Mouse (Mus musculus) forebrain, embryonic 12.5 days (tissue): ENCODE measurements around the gene Arhgef38. TPM values are rescaled to one million over a fixed set of nuclear protein-coding genes. Genes with fewer than 3 reads are reported as not detected.

Experiments used
- ATAC-seq: fragments of 200-750 bp; cut with Nextera tagmentation; 2 replicates; pipeline ENCODE4 v1.8.0; 2017; ENCODE audit warnings: moderate TSS enrichment; ENCODE audit not compliant: low FRiP score
- H3K27ac ChIP-seq: fragments of 300-500 bp; sonication (generic); 2 replicates; pipeline ENCODE4 v1.5.1; 2016; ENCODE audit warnings: mild to moderate bottlenecking
- H3K27me3 ChIP-seq: fragments of 300-500 bp; sonication (generic); 2 replicates; pipeline ENCODE4 v1.6.1; 2016; ENCODE audit warnings: mild to moderate bottlenecking
- H3K36me3 ChIP-seq: fragments of 300-500 bp; sonication (generic); replicated peaks from 2 replicates; pipeline ENCODE4 v1.6.1; 2016; ENCODE audit warnings: mild to moderate bottlenecking
- H3K4me1 ChIP-seq: fragments of 300-500 bp; sonication (generic); 2 replicates; pipeline ENCODE4 v1.6.1; 2016
- H3K4me2 ChIP-seq: fragments of 300-500 bp; sonication (generic); 2 replicates; pipeline ENCODE4 v1.6.1; 2016; ENCODE audit warnings: mild to moderate bottlenecking, moderate library complexity
- H3K4me3 ChIP-seq: fragments of 300-500 bp; sonication (generic); replicated peaks from 2 replicates; pipeline ENCODE4 v1.5.1; 2016; ENCODE audit warnings: mild to moderate bottlenecking
- H3K9ac ChIP-seq: fragments of 300-500 bp; sonication (generic); 2 replicates; pipeline ENCODE4 v1.6.1; 2016; ENCODE audit warnings: mild to moderate bottlenecking
- H3K9me3 ChIP-seq: fragments of 300-500 bp; sonication (generic); 2 replicates; pipeline ENCODE4 v1.6.1; 2016
- WGBS: fragments of 180-500 bp; shearing (Covaris S2); methylation state at CpG from one replicate; pipeline ENCODE4 v1.1.7; 2016; 5-methylcytosine and 5-hydroxymethylcytosine counted together
- polyA plus RNA-seq: library from polyadenylated mRNA; unstranded; fragments of >200 nt; fragmentation: Nextera tagmentation; extraction: Ambion mirVana; gene quantifications from 2 replicates; pipeline ENCODE4 v1.2.1, GENCODE M21; 2016

Gene Arhgef38
- 0.09 and 0.10 TPM in 2 replicates for polyA plus RNA-seq

GRCm38 (mm10) chr3:133234821-133235295 lies at the start of gene Arhgef38:
Gene Arhgef38, minus strand, starts transcription at chr3:133234949.
- Histone ChIP-seq H3K9ac (no peak within 1 kb of the TSS), H3K4me2 (no peak within 1 kb of the TSS), H3K27ac (no peak within 1 kb of the TSS), H3K27me3 (no peaks in the 10 kb centered on the region; the same call in 1 of the 2 replicates), H3K4me3 (no peak within 1 kb of the TSS), H3K36me3 (no peaks in the 10 kb centered on the region), H3K9me3 (no peaks in the 10 kb centered on the region), H3K4me1 (no peaks in the 10 kb centered on the region; the same call in 1 of the 2 replicates)
- 0 out of 2 replicates have a peak, but pooled peaks have one; percentile 39 for ATAC-seq
- WGBS: 59% methylated on average over 12 of the region's 12 CpGs

GRCm38 (mm10) chr3:133271887-133272286 lies 37.1 kb upstream of the Arhgef38 start:
- H3K36me3 ChIP-seq: no peaks in the 10 kb centered on the region
- H3K27ac ChIP-seq: no peak overlapping the region
- no peaks in the 10 kb centered on the region for H3K9me3 ChIP-seq
- H3K9ac ChIP-seq: no peak overlapping the region
- WGBS: 20% methylated on average over 3 of the region's 3 CpGs
- H3K4me3 ChIP-seq: no peak overlapping the region
- no peak overlapping the region for H3K4me2 ChIP-seq
- ATAC-seq: no peak
- no peaks in the 10 kb centered on the region for H3K27me3 ChIP-seq
- no peaks in the 10 kb centered on the region for H3K4me1 ChIP-seq

- H3K36me3 ChIP-seq: no peaks in the 10 kb centered on the region
- 95% methylated on average over 2 of the region's 2 CpGs for WGBS
- no peak for ATAC-seq
These were observed 24.1 kb upstream of the Arhgef38 start for GRCm38 (mm10) chr3:133258860-133259259.

DNA sequence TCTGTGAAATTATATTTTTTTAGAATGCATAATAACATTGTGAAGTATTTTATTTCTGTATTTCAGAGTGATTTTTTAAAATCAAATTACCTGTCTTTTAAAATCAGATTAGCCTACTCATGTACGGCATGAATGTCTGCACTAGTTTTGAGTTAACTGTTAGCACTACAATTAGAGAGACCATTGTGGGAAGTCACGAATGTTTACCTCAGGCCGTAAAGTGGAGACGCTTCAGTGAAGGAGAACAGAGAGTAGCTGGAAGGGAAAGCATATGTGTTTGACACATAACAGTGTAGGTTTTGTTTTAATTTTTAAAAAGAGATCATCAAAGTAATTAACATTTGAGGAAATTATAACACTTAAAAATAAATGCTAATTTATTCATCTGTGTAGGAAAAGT lies 21.1 kb upstream of the Arhgef38 start:
- Histone ChIP-seq H3K4me2 (no peak overlapping the region), H3K4me1 (no peaks in the 10 kb centered on the region), H3K36me3 (no peaks in the 10 kb centered on the region), H3K4me3 (no peak overlapping the region), H3K27ac (no peak overlapping the region), H3K9me3 (0 out of 2 replicates have a peak, but pooled peaks cover 4% of the 10 kb centered on the region), H3K27me3 (no peaks in the 10 kb centered on the region), H3K9ac (no peak overlapping the region)
- WGBS: 81% methylated on average over 4 of the region's 4 CpGs
- ATAC-seq: no peak

More at GRCm38 (mm10) chr3:133258860-133259259, 24.1 kb upstream of the Arhgef38 start:
- H3K9ac ChIP-seq: no peak overlapping the region
- H3K4me2 ChIP-seq: no peak overlapping the region
- no peak overlapping the region for H3K4me3 ChIP-seq
- H3K27ac ChIP-seq: no peak overlapping the region
- no peaks in the 10 kb centered on the region for H3K4me1 ChIP-seq
- 0 out of 2 replicates have a peak, but pooled peaks cover 4% of the 10 kb centered on the region for H3K9me3 ChIP-seq
- H3K27me3 ChIP-seq: no peaks in the 10 kb centered on the region

GRCm38 (mm10) chr3:133244027-133244426 lies 9.3 kb upstream of the Arhgef38 start:
- WGBS: 65% methylated on average over 9 of the region's 9 CpGs
- H3K9ac ChIP-seq: no peak overlapping the region
- H3K27ac ChIP-seq: no peak overlapping the region
- peaks cover 6% of the 10 kb centered on the region; the same call in 1 of the 2 replicates for H3K4me1 ChIP-seq
- no peaks in the 10 kb centered on the region for H3K9me3 ChIP-seq
- H3K27me3 ChIP-seq: no peaks in the 10 kb centered on the region
- peak; percentile 60; the same call in 1 of the 2 replicates for ATAC-seq
- H3K4me3 ChIP-seq: no peak overlapping the region
- H3K4me2 ChIP-seq: no peak overlapping the region
- H3K36me3 ChIP-seq: no peaks in the 10 kb centered on the region

DNA sequence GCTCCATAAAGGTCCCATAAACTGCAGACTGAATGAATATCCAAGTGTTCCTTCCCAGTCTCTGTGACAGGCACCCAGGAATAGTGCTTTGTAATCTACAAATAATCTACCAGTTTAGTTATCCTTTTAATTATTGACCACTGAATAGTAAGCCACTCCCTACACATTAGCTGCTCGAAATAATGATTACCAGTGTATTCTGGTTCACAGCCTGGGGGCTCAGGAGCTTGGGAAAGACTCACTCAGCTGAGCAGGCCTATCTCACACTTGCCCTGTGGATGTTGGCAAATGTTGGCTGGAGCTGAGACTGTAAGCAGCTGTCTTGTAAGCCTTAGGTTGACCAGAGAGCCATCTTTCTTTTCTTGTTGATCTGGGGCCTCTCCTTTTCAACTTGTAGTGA lies 7.2 kb upstream of the Arhgef38 start:
- no peaks in the 10 kb centered on the region for H3K27me3 ChIP-seq
- no peak overlapping the region for H3K4me2 ChIP-seq
- 53% methylated on average over 1 of the region's 1 CpGs for WGBS
- H3K4me3 ChIP-seq: no peak overlapping the region
- H3K36me3 ChIP-seq: no peaks in the 10 kb centered on the region
- H3K9me3 ChIP-seq: no peaks in the 10 kb centered on the region
- no peak overlapping the region for H3K27ac ChIP-seq
- no peak overlapping the region for H3K9ac ChIP-seq
- no peak for ATAC-seq
- H3K4me1 ChIP-seq: peaks cover 6% of the 10 kb centered on the region; the same call in 1 of the 2 replicates

- ATAC-seq: no peak
- no peaks in the 10 kb centered on the region; the same call in 1 of the 2 replicates for H3K27me3 ChIP-seq
- H3K9ac ChIP-seq: no peak overlapping the region
- no peaks in the 10 kb centered on the region for H3K9me3 ChIP-seq
- no peak overlapping the region for H3K4me2 ChIP-seq
- 59% methylated on average over 9 of the region's 9 CpGs for WGBS
- no peak overlapping the region for H3K27ac ChIP-seq
- no peaks in the 10 kb centered on the region; the same call in 1 of the 2 replicates for H3K4me1 ChIP-seq
- H3K4me3 ChIP-seq: no peak overlapping the region
- H3K36me3 ChIP-seq: no peaks in the 10 kb centered on the region
These were observed 756 bp downstream of the Arhgef38 start for GRCm38 (mm10) chr3:133233993-133234392.

DNA sequence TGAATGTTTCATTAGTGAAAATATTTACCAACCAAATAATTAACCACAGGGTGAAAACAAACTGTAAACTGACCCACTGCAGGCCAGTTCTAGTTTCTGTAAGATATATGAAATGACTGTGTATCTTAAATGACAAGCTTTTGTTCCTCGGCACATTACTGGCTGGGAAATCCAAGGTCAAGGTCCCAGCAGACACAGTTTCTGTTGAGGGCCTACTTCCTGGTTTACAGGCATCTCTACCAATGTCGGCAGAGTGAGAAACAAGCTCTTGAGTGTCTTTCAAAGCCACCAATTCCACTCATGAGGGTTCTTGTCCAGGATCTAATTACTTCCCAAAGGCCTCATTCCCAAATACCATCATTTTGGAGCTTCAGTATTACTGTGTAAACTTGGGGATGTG lies 4.3 kb downstream of the Arhgef38 start:
- Histone ChIP-seq H3K27ac (no peak overlapping the region), H3K4me1 (no peaks in the 10 kb centered on the region; the same call in 1 of the 2 replicates), H3K27me3 (no peaks in the 10 kb centered on the region; the same call in 1 of the 2 replicates), H3K36me3 (no peaks in the 10 kb centered on the region), H3K9me3 (no peaks in the 10 kb centered on the region), H3K9ac (no peak overlapping the region), H3K4me3 (no peak overlapping the region), H3K4me2 (no peak overlapping the region)
- WGBS: 80% methylated on average over 2 of the region's 2 CpGs
- no peak for ATAC-seq

DNA sequence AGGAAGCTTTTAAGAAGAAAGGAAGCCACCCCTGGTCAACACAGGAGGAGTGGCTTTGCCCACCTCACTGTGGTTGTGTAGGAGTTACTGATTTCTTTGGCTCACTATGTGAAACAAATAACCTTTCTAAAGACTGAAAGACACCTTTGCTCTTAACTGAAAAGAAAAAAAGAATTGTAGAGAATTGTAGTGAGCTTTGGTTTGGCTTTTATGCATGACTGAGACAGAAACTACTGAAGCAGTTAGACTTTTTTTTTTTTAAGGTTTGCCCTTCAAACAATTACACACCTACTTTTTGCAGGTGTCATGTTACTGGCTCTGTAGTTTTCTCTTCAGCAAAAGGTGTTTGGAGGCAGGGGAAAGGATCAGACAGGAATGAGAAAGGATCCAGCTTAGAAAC lies 5.2 kb downstream of the Arhgef38 start:
- no peak for ATAC-seq
- Histone ChIP-seq H3K9me3 (no peaks in the 10 kb centered on the region), H3K27me3 (no peaks in the 10 kb centered on the region), H3K4me2 (no peak overlapping the region), H3K4me3 (no peak overlapping the region), H3K36me3 (no peaks in the 10 kb centered on the region), H3K4me1 (no peaks in the 10 kb centered on the region), H3K9ac (no peak overlapping the region), H3K27ac (no peak overlapping the region)

- WGBS: 89% methylated on average over 19 of the region's 19 CpGs
- no peak for ATAC-seq
These were observed 7.3 kb downstream of the Arhgef38 start for GRCm38 (mm10) chr3:133227258-133228012.

DNA sequence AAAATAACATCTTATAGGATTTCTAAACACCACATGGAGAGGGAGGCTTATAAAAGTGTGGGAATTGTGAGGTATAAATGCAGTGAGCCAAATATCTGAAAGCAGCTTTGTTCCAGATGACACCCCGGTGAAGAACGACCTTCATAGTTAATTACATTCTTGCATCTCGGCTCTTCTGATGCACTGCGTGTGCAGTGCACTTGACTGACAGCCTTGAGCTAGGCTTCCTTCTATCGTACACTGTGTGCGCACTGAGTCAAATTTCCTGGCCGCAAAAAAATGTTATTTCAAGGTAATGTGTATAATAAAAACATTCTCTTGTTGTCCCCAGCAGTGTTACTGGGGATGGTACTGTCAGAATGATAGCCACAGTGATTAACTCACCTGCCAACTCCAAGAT lies 16.2 kb downstream of the Arhgef38 start:
- Histone ChIP-seq H3K36me3 (no peaks in the 10 kb centered on the region), H3K4me1 (no peaks in the 10 kb centered on the region), H3K9me3 (no peaks in the 10 kb centered on the region), H3K9ac (no peak overlapping the region), H3K4me2 (no peak overlapping the region), H3K27ac (no peak overlapping the region), H3K27me3 (no peaks in the 10 kb centered on the region), H3K4me3 (no peak overlapping the region)
- ATAC-seq: no peak
- 60% methylated on average over 7 of the region's 7 CpGs for WGBS

More at GRCm38 (mm10) chr3:133227258-133228012, 7.3 kb downstream of the Arhgef38 start:
- Histone ChIP-seq H3K27ac (no peak overlapping the region), H3K9me3 (no peaks in the 10 kb centered on the region), H3K4me3 (no peak overlapping the region), H3K36me3 (no peaks in the 10 kb centered on the region), H3K9ac (no peak overlapping the region), H3K4me1 (no peaks in the 10 kb centered on the region), H3K4me2 (no peak overlapping the region), H3K27me3 (no peaks in the 10 kb centered on the region)

DNA sequence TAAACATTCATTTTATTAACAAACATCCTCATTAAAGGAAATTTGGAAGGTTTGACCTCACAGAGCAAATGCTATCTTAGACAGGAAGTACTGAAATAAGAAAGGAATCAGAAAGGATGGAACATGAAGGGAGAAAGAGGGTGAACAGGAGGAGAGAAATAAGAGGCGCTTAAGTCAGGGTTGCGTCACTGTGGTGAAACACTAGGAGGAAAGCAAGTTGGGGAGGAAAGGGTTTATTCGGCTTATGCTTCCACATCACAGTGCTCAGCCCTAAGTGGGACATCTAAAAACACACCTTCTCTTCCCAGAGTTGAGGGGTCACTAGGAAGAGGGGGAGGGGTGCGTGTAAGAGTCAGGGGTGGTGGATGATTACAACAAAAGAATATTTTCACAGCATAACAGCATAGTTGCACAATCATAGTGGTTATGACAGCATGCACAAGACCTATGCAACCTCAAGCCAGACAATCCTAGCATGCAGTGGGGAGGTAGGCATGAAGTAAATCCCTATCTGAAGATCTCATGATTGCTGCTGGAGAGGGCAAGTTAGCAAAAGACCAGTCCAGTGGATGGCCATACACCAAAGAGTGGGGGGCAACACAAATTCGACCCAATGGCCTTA lies 19.4 kb downstream of the Arhgef38 start:
- no peak overlapping the region for H3K9ac ChIP-seq
- WGBS: 95% methylated on average over 5 of the region's 5 CpGs
- H3K4me1 ChIP-seq: no peaks in the 10 kb centered on the region
- no peaks in the 10 kb centered on the region for H3K27me3 ChIP-seq
- no peak overlapping the region for H3K4me2 ChIP-seq
- no peaks in the 10 kb centered on the region for H3K36me3 ChIP-seq
- H3K27ac ChIP-seq: no peak overlapping the region
- no peak for ATAC-seq
- no peak overlapping the region for H3K4me3 ChIP-seq
- H3K9me3 ChIP-seq: no peaks in the 10 kb centered on the region
